Mouse (Mus musculus) intestine, postnatal 0 days (tissue): ENCODE results near the gene Gm8947. TPM values are rescaled to one million over a fixed set of nuclear protein-coding genes. Genes with fewer than 3 reads are reported as not detected.

ENCODE experiments used
- ATAC-seq: fragments of 200-750 bp; cut with Nextera tagmentation; 2 replicates; pipeline ENCODE4 v1.8.0; 2017; ENCODE audit warnings: mild to moderate bottlenecking, moderate TSS enrichment, moderate library complexity
- H3K27ac ChIP-seq: fragments of 300-500 bp; sonication (generic); 2 replicates; pipeline ENCODE4 v1.5.1; 2014; ENCODE audit warnings: mild to moderate bottlenecking, low read depth, low read length, moderate library complexity
- H3K27me3 ChIP-seq: fragments of 300-500 bp; sonication (generic); replicated peaks from 2 replicates; pipeline ENCODE4 v1.6.1; 2014; ENCODE audit warnings: low read length, mixed read lengths; ENCODE audit not compliant: control insufficient read depth, insufficient read depth
- H3K36me3 ChIP-seq: fragments of 300-500 bp; sonication (generic); 2 replicates; pipeline ENCODE4 v1.6.1; 2014; ENCODE audit warnings: mild to moderate bottlenecking, moderate library complexity; ENCODE audit not compliant: control insufficient read depth, insufficient read depth
- H3K4me1 ChIP-seq: fragments of 300-500 bp; sonication (generic); replicated peaks from 2 replicates; pipeline ENCODE4 v1.6.1; 2014; ENCODE audit warnings: antibody characterized with exemption, low read length, mixed read lengths; ENCODE audit not compliant: control insufficient read depth, insufficient read depth
- H3K4me2 ChIP-seq: fragments of 300-500 bp; sonication (generic); replicated peaks from 2 replicates; pipeline ENCODE4 v1.6.1; 2014; ENCODE audit warnings: low read depth, mild to moderate bottlenecking, moderate library complexity
- H3K4me3 ChIP-seq: fragments of 300-500 bp; sonication (generic); 2 replicates; pipeline ENCODE4 v1.5.1; 2014; ENCODE audit warnings: low read depth, low read length
- H3K9ac ChIP-seq: fragments of 300-500 bp; sonication (generic); 2 replicates; pipeline ENCODE4 v1.6.1; 2014; ENCODE audit warnings: mild to moderate bottlenecking, low read depth, low read length
- H3K9me3 ChIP-seq: fragments of 300-500 bp; sonication (generic); 2 replicates; pipeline ENCODE4 v1.6.1; 2016; ENCODE audit warnings: mixed run types; ENCODE audit not compliant: control insufficient read depth
- CTCF ChIP-seq: sonication (generic); IDR thresholded peaks from 2 replicates; pipeline ENCODE4 v1.5.1; 2016; ENCODE audit warnings: low read depth, mild to moderate bottlenecking, control low read depth, antibody characterized with exemption, moderate library complexity
- WGBS: fragments of 180-500 bp; shearing (Covaris S2); extraction: QIAGEN DNeasy Blood & Tissue Kit; methylation state at CpG from one replicate; pipeline ENCODE4 v1.1.7; 2014; 5-methylcytosine and 5-hydroxymethylcytosine counted together
- polyA plus RNA-seq: library from polyadenylated mRNA; unstranded; fragments of >200 nt; fragmentation: Nextera tagmentation; extraction: Ambion mirVana; gene quantifications from 2 replicates; pipeline ENCODE4 v1.2.1, GENCODE M21; 2015

Gene Gm8947
- polyA plus RNA-seq, 1 experiment from 2014 or later, result not detected

GRCm38 (mm10) chr1:151235574-151235973 lies 43.4 kb downstream of the Gm8947 start:
- Histone ChIP-seq H3K4me1 (no peaks in the 10 kb centered on the region), H3K36me3 (no peaks in the 10 kb centered on the region), H3K4me3 (no peak overlapping the region), H3K27me3 (no peaks in the 10 kb centered on the region), H3K4me2 (no peak overlapping the region), H3K27ac (no peak overlapping the region), H3K9ac (no peak overlapping the region), H3K9me3 (no peaks in the 10 kb centered on the region)
- no peak for TF ChIP-seq CTCF
- 56% methylated on average over 2 of the region's 2 CpGs for WGBS
- no peak for ATAC-seq

GRCm38 (mm10) chr1:151236141-151236930 lies 44.2 kb downstream of the Gm8947 start:
- no peak for ATAC-seq

GRCm38 (mm10) chr1:151237780-151238179 lies 45.6 kb downstream of the Gm8947 start:
- no peak for ATAC-seq
- H3K36me3 ChIP-seq, result no peaks in the 10 kb centered on the region
- no peak for TF ChIP-seq CTCF
- H3K27me3 ChIP-seq, result no peaks in the 10 kb centered on the region
- no peaks in the 10 kb centered on the region for H3K9me3 ChIP-seq
- H3K4me1 ChIP-seq, result no peaks in the 10 kb centered on the region
- H3K4me3 ChIP-seq, result no peak overlapping the region
- no peak overlapping the region for H3K9ac ChIP-seq
- no peak overlapping the region for H3K4me2 ChIP-seq
- WGBS, result 63% methylated on average over 3 of the region's 3 CpGs
- H3K27ac ChIP-seq, result no peak overlapping the region

More at GRCm38 (mm10) chr1:151236141-151236930, 44.2 kb downstream of the Gm8947 start:
- Histone ChIP-seq H3K36me3 (no peaks in the 10 kb centered on the region), H3K9me3 (no peaks in the 10 kb centered on the region), H3K27ac (no peak overlapping the region), H3K4me2 (no peak overlapping the region), H3K4me1 (no peaks in the 10 kb centered on the region), H3K27me3 (no peaks in the 10 kb centered on the region), H3K9ac (no peak overlapping the region), H3K4me3 (no peak overlapping the region)
- 65% methylated on average over 13 of the region's 13 CpGs for WGBS
- no peak for TF ChIP-seq CTCF

GRCm38 (mm10) chr1:151243332-151243731 lies 51.2 kb downstream of the Gm8947 start:
- no peak overlapping the region for H3K4me2 ChIP-seq
- no peaks in the 10 kb centered on the region for H3K36me3 ChIP-seq
- H3K4me1 ChIP-seq, result no peaks in the 10 kb centered on the region
- H3K27ac ChIP-seq, result no peak overlapping the region
- no peaks in the 10 kb centered on the region for H3K9me3 ChIP-seq
- no peaks in the 10 kb centered on the region for H3K27me3 ChIP-seq
- WGBS, result 75% methylated on average over 4 of the region's 4 CpGs
- H3K4me3 ChIP-seq, result no peak overlapping the region
- no peak for ATAC-seq
- no peak for TF ChIP-seq CTCF
- no peak overlapping the region for H3K9ac ChIP-seq

Other genes starting within 250 kb of the Gm8947 start
- gene Hmcn1, start 198.9 kb upstream of the Gm8947 start, polyA plus RNA-seq, result 4.2 and 4.7 TPM in 2 replicates
- gene Gm47985, start 9.8 kb upstream of the Gm8947 start, polyA plus RNA-seq, result 0.08 TPM in 1 of 2 replicates, not detected in the other
- gene Gm47995, start 6.1 kb downstream of the Gm8947 start, polyA plus RNA-seq, result not detected in 2 replicates
- not detected in 2 replicates for gene 3110040M04Rik, start 11.7 kb downstream of the Gm8947 start, polyA plus RNA-seq
- gene Gm47996, start 17.8 kb downstream of the Gm8947 start, polyA plus RNA-seq, result not detected in 2 replicates
- 101 and 107 TPM in 2 replicates for gene Ivns1abp, start 152.1 kb downstream of the Gm8947 start, polyA plus RNA-seq
- gene Swt1, start 236.1 kb downstream of the Gm8947 start, polyA plus RNA-seq, result 56.7 and 66.5 TPM in 2 replicates
- gene Trmt1l, start 236.2 kb downstream of the Gm8947 start, polyA plus RNA-seq, result 18.5 and 21.7 TPM in 2 replicates